Mouse (Mus musculus) C2C12 (cell line): Measurements from ENCODE around the gene Tktl2.

Source experiments
- CTCF ChIP-seq: IDR thresholded peaks from one replicate; pipeline ENCODE4 v1.5.1; 2011; ENCODE audit not compliant: control insufficient read depth, insufficient read depth, insufficient read length
- FOSL1 ChIP-seq: IDR thresholded peaks from one replicate; pipeline ENCODE4 v1.8.0; 2011; ENCODE audit warnings: mild to moderate bottlenecking, low read length; ENCODE audit not compliant: poor library complexity, insufficient read depth, severe bottlenecking
- MAX ChIP-seq: IDR thresholded peaks from one replicate; pipeline ENCODE4 v1.6.1; 2011; ENCODE audit warnings: mild to moderate bottlenecking, control low read depth
- MYOG ChIP-seq: IDR thresholded peaks from one replicate; pipeline ENCODE4 v1.6.1; 2011; ENCODE audit not compliant: control insufficient read depth, insufficient read length; ENCODE audit errors: extremely low read depth
- USF1 ChIP-seq: IDR thresholded peaks from one replicate; pipeline ENCODE4 v1.6.1; 2011; ENCODE audit warnings: low read depth, mild to moderate bottlenecking, control low read depth, moderate library complexity

DNA sequence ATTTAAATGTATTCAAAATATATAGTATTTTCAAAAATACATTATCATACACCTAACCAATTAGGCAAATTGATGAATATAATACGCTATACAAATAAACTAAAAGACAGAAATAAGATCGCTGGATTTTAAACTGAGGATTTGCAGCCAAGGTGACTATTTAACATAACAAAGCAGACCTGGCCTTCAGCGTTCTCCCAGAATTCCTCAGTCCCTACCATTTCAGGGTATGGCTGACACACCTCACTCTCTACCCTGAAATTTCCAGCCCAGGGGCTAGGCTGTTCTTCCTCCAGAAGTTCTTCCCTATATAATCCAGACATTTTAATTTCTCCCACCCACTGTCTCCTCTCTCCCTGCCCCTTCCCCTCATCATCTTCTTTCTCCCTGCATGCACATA, 23.0 kb upstream of the Tktl2 start:
- no peak for TF ChIP-seq MYOG
- no peak for TF ChIP-seq CTCF
- no peak for TF ChIP-seq USF1
- TF ChIP-seq FOSL1: no peak
- no peak for TF ChIP-seq MAX
